Mouse (Mus musculus) thymus, postnatal 25 days (tissue): ENCODE results near the gene Gm45753.

Source experiments
- DNase-seq: peaks from one replicate; pipeline ENCODE4 v3.0.0; 2022

Gene Gm45753

DNA sequence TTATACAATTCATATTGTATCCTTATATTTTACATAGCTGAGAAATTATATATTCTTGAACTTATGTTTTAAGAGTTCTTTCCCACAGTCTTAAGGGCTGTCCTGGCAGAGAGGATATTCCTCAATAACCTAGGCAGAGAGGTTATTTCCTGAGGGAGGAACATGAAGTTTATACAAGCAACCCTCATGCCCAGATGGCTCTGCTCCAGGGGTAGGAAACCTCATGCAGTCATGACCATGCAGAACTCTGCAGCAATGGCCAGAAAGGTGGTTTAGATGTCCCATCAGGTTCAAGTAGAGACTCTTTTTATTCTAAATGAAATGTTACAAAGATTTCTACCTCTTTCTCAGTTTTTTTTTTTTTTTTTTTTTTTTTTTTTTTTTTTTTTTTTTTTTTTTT lies 39.2 kb downstream of the Gm45753 start:
- DNase-seq, result no peak

DNA sequence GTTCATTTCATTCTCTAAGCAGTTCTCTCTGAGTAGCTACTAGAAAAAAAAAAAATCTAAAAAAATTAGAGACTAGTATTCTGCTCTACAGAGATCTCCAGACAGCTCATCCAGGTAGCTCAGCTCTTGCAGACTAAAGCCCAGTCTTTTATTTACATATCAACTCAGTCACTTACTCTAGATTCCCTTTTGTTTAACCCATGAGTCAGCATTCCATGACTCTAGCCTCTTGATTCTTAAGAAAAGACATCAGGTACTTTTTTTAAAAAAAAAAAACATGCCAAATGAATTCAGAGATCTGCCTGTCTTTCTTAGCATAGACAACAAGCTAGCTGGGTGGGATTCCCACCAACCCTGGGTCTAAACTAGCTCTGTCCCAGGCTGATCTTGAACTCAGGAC lies 39.8 kb downstream of the Gm45753 start:
- no peak for DNase-seq

DNA sequence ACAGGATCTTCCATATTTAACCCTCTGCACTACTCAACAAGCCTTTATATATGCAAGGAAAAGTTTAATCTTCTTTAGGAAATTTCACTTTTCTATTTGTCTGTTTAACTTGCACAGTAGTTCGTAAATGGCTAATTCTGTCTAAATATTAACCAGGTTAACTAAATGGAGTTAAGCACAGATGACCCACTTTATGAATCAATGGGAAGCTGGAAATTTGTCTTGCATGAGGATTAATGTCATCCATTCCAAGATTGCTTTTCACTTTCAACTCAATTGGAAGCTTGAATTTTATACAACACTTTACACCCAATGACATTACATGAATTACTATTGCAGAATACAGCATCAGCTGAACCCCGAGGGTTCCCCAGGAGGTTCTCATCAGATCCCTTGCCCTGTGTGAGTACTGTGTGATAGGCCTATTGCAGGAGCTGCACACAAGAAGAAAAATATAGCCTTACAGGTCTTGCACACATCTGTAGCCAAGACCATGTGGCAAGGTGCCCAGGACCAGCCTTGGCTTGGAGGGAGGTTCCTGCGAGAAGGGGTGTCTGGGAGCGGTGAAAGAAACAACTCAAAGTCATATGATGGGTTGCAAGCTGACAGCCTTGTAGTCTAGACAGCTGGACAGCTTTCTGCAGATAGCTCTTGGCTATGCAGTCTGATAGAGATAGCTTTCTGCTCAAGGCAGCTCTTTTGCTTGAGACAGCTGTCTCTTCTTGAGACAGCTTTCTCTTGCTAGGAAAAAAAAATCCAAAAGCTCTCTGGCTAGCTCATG lies 40.5 kb downstream of the Gm45753 start:
- DNase-seq, result no peak

DNA sequence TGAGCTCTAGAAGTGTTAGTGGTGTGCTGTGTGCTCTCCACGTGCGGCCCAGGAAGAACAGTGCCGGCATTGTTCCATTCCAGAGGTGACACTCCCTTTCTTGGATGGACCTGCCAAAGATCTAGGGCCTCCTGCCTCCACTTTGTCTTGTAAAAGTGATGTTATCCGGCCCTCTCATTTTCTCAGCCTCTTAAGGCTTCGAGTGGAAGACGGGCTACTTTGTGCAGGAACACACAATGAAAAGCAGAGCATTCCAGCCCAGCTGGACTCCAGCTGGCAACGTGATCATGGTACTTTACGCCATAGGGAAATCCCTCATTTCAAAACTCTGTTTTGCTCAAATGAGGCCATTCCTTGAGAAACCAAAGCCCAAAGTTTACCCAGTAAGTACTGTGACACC lies 41.3 kb downstream of the Gm45753 start:
- no peak for DNase-seq

DNA sequence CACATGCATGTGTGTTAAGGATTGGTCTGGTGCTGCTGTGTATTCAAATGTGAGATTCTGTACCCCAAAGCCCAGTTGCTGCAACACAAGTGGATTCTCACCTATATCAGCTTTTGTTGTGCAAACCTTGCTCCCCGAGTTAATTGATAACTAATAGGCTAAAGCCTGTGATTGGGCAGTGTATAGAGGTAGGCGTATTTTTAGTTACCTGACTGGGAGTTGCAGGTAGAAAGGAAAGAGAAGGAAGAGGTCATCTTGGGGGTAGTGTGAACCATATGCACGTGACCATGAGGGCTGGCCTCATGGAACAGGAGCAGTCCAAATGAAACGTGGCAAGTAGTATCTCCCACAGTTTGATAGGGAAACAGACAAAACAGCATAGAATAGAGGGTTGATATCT lies 43.3 kb downstream of the Gm45753 start:
- DNase-seq, result no peak

- no peak for DNase-seq
Measured at GRCm38 (mm10) chr8:45262851-45263250, 45.4 kb downstream of the Gm45753 start.

DNA sequence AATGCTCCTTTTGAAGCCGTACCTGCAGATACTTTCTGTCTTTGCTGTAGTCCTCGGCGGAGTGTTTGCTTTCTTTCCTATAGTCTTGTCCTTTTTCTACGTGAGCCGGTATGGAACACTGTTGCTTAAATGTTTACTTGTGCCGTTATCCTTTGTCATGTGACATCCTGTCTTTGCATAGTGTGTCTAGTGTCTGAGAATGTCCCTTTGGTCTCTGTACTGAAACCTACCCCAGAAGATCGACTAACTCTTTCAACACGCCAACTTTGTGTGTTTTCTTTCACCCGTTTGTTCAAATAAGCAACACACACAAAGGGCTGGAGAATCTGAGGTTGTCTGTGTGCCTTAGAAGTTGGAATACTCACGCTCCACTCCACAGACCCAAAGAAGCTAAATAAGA lies 46.3 kb downstream of the Gm45753 start, which contains the start of gene F11:
Gene F11 (minus strand): TSS at position 112 of the 400 bp plus-strand sequence.
- no peak for DNase-seq

GRCm38 (mm10) chr8:45258421-45258820 lies 49.8 kb downstream of the Gm45753 start:
- DNase-seq, result no peak

- no peak for DNase-seq
Measured at GRCm38 (mm10) chr8:45255040-45255439, 53.2 kb downstream of the Gm45753 start.

GRCm38 (mm10) chr8:45254194-45254842 lies 53.9 kb downstream of the Gm45753 start:
- no peak for DNase-seq

DNA sequence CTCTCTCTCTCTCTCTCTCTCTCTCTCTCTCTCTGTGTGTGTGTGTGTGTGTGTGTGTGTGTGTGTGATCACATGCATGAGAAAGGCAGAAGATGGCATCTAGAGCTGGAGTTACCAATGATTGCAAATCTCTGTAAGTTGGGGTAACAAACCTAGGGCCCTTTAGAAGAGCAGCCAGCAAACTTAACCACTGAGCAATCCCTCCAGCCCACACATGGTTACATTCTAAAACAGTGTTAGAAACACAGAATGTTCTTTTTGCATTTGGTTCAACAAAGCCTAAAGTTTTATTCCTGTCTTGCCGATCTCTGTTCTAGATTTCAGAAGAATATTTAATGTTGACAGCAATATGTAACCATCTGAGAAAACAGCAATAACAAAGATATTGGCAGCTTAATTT lies 54.7 kb downstream of the Gm45753 start:
- DNase-seq, result no peak

- no peak for DNase-seq
Measured at GRCm38 (mm10) chr8:45253111-45253510, 55.2 kb downstream of the Gm45753 start.

DNA sequence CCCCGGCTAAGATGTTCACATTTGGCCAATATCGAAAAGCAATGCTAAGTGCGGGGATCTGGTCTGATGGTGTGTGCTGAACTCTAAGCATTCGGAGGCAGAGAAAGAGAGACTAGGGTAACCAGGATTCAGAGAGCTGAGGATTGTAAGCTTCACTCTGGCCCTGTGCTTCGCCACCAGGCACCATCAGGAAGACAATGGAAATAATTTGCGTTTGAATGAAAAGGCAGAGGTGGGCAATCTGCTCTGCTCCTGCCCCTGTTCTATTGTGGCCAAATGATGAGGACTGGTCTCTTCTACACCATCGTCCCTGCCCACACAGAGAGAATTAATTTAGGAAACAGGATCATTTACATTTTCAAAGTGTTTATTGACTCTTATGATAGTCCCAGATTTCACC lies 62.0 kb downstream of the Gm45753 start:
- DNase-seq, result no peak

- DNase-seq, result no peak
Measured at GRCm38 (mm10) chr8:45239363-45239762, 68.9 kb downstream of the Gm45753 start.

DNA sequence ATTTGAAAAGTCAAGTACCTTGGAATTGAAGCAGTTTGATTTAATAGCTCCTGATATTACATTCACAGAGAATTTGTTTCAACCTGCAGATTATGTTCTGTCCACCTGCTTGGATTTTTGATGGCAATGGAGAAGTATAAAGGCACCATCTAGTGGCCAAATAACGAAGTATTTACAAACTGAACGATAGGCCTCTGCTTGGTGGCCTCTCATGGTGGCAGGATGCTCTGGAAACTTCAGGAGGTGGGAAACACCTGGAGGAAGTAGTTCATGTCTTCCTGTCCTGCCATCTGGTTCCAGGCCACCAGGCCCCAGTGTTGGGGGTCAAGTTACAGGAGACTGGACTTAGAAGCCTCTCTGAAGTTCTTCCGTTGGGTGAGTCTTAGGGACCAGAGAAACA lies 70.0 kb downstream of the Gm45753 start:
- DNase-seq, result no peak

DNA sequence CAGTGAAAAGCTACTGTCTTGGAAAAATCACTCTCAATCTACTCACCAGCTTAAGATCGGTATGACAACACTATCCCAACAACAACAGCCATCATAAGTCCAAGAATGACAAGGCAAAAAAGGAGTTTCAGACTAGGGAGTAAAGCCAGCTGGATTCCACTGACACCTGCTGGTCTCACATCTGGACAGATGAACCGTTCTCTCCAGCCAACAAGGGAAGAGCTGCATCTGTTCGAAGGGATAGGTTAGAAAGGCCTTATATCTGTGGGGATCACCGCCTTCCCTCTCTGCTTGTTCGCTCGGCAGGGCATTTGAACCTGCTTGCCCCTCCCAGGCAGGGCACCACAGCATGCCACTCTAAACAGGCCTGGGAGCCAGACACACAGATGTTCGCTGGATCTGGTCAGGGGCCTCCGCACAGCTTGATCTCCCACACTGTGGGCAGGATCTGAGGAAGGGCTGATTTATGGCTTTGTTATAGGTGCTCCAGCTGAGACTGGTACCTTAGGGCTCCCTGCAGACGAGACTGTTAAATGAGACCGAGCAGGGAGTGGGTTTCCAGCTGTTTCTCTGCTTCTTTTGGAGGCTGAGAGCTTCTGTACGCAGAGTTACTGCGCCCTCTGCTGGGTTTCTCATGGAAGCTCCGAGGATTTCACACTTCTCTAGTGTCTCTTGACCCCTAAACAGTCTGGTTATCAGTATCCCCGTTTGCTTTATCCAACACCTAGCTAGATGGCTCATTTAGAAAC lies 71.9 kb downstream of the Gm45753 start:
- no peak for DNase-seq

DNA sequence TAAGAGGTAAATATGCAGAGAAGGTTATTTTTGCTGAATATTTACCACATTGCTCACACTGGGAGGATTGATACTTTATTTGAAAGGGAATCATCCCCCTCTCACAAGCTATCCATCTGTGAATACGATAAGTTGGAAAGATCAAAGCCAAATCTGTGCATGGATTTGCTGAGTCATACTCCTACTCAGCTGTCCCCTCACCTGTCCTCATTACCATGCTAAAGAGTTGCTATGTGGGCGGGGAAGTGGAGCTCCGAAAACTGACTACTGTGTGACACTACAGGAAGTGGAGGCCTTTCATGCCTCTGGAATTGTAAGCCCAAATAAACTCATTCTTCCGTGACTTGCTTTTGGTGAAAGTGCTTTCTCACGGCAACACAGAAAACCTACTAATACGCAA lies 73.0 kb downstream of the Gm45753 start:
- no peak for DNase-seq

- DNase-seq, result no peak
Measured at GRCm38 (mm10) chr8:45233256-45233655, 75.0 kb downstream of the Gm45753 start.
